Mouse (Mus musculus): ENCODE measurements at regions not wholly inside any gene's neighbourhood (a gene's known extent, or its start where the extent isn't known, plus 50 kb on each side); places are given as distances from the start of the nearest gene placed in this dataset.

DNA sequence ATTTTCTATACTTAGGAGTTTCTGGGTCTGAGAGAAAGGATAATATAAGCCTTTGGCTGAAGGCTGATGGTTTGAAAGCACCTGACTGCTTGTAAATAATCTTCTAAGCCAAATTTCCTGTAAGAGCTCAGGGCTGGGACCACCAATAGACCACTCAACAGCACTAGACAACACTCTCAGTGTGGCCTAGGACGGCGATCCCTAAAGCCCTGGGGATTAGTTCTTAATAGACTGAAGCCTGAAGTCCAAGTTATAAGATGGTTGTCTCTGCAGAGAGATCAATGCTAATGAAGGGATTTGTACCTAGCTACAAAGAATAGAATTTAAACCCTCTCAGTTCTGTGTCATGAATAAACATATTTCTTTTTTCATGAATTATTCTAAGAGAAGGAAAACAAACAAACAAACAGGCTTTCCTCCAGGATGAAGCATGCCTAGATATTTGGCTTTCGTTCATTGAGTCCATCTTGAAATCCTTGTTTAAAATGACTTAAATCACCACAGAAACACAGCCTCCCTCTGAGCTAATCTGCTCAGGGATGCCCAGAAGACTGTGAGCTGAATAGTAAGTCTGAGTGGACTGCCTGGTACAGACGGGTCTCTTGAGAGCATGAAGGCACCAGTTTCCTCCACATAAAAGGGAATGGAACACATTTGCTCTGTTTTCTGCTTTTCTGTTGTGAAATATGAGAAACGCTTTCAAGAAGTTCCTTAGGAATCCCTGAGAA, 892.3 kb downstream of the Gsdmc2 start:
- H3K9me3 ChIP-seq (replicated peaks; ENCODE audit: insufficient read depth, low read length), result no peaks in the 10 kb centered on the region
- H3K4me1 ChIP-seq (ENCODE audit: control insufficient read depth in 1 of 2, insufficient read depth in 2 of 2, low read length in 2 of 2), result no peaks in the 10 kb centered on the region
- H3K79me2 ChIP-seq (ENCODE audit: control insufficient read depth, insufficient read depth, low read length, poor library complexity), result no peaks in the 10 kb centered on the region
- TF ChIP-seq EP300 (IDR thresholded peaks at IDR 0.05; ENCODE audit: low read depth in 1 of 2, low read length in 2 of 2) (no peak), TAL1 (IDR thresholded peaks at IDR 0.05; ENCODE audit: low read length) (no peak), GABPA (IDR thresholded peaks at IDR 0.05; ENCODE audit: low read depth, low read length) (no peak), E2F4 (IDR thresholded peaks at IDR 0.05; ENCODE audit: borderline replicate concordance, low read depth, low read length) (no peak), POLR2A (IDR thresholded peaks at IDR 0.05; ENCODE audit: control insufficient read depth in 1 of 2, insufficient read depth in 1 of 2, low read depth in 1 of 2, low read length in 2 of 2, poor library complexity in 1 of 2) (no peak), GATA1 (IDR thresholded peaks at IDR 0.05; ENCODE audit: low read depth, low read length) (no peak), SMC3 (IDR thresholded peaks at IDR 0.05; ENCODE audit: low read depth, low read length) (no peak), NRF1 (IDR thresholded peaks at IDR 0.05; ENCODE audit: insufficient read depth, low read depth, low read length, poor library complexity, severe bottlenecking) (no peak), BHLHE40 (IDR thresholded peaks at IDR 0.05; ENCODE audit: borderline replicate concordance, low read depth, low read length) (no peak), ELF1 (IDR thresholded peaks at IDR 0.05; ENCODE audit: low read depth, low read length) (no peak), UBTF (IDR thresholded peaks at IDR 0.05; ENCODE audit: borderline replicate concordance, insufficient read depth, low read depth, low read length) (no peak), RCOR1 (IDR thresholded peaks at IDR 0.05; ENCODE audit: low read depth, low read length) (no peak), ZKSCAN1 (IDR thresholded peaks at IDR 0.05; ENCODE audit: low read depth, low read length) (no peak), MXI1 (IDR thresholded peaks at IDR 0.05; ENCODE audit: low read depth, low read length) (no peak), ZMIZ1 (IDR thresholded peaks at IDR 0.05; ENCODE audit: low read depth, low read length) (no peak), MAX (IDR thresholded peaks at IDR 0.05; ENCODE audit: low read length) (no peak), JUND (IDR thresholded peaks at IDR 0.05; ENCODE audit: low read depth, low read length) (no peak)
- H3K4me3 ChIP-seq (ENCODE audit: control insufficient read depth in 1 of 2, insufficient read depth in 1 of 2, low read depth in 2 of 2, low read length in 2 of 2), result no peak overlapping the region
- H3K27me3 ChIP-seq (ENCODE audit: control insufficient read depth in 1 of 2, insufficient read depth in 2 of 2, low read length in 2 of 2), result no peaks in the 10 kb centered on the region
- no peaks in the 10 kb centered on the region for H3K36me3 ChIP-seq (ENCODE audit: control insufficient read depth in 1 of 2, insufficient read depth in 2 of 2, low read length in 2 of 2)
- no peak for DNase-seq (ENCODE audit: low read depth, low spot score)
- no peak overlapping the region for H3K27ac ChIP-seq (ENCODE audit: control insufficient read depth, low read depth, low read length)
- no peak overlapping the region for H3K9ac ChIP-seq (ENCODE audit: control insufficient read depth, low read depth, low read length, poor library complexity, severe bottlenecking)

DNA sequence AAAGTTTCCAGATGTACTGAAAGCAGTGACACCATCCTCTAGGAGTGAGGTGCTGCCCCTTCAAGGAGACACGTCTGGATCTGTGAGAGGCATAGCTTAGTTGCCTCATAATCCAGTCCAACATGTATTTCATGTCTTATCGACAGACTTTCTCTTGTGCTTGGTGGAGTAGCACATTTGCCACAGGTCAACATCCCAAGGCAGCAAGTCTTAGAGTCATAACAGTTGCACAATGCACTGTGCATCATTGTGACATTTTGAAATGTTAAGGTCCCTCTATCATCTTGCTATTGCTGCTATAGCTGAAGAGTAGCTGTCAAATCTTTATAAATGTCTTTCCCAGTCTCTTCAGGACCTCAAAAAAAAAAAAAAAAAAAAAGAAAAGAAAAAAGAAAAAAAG, 905.6 kb downstream of the Gsdmc2 start:
- TF ChIP-seq POLR2A (IDR thresholded peaks at IDR 0.05; ENCODE audit: control insufficient read depth in 1 of 2, insufficient read depth in 1 of 2, low read depth in 1 of 2, low read length in 2 of 2, poor library complexity in 1 of 2), result no peak
- no peak for TF ChIP-seq USF2 (IDR thresholded peaks at IDR 0.05; ENCODE audit: borderline replicate concordance in 1 of 2, insufficient read depth in 1 of 2, low read depth in 1 of 2, low read length in 2 of 2)
- no peak for TF ChIP-seq UBTF (IDR thresholded peaks at IDR 0.05; ENCODE audit: borderline replicate concordance, insufficient read depth, low read depth, low read length)
- no peak for TF ChIP-seq CTCF (IDR thresholded peaks at IDR 0.05 in 2 of 3, conservative IDR thresholded peaks at IDR 0.05 in 1 of 3; ENCODE audit: control insufficient read depth in 1 of 3, insufficient read depth in 1 of 3, low read depth in 2 of 3, low read length in 3 of 3, poor library complexity in 1 of 3, severe bottlenecking in 1 of 3)
- no peak for TF ChIP-seq EP300 (IDR thresholded peaks at IDR 0.05; ENCODE audit: low read depth in 1 of 2, low read length in 2 of 2)
- TF ChIP-seq HCFC1 (IDR thresholded peaks at IDR 0.05; ENCODE audit: low read depth, low read length), result no peak
- no peak for TF ChIP-seq JUND (IDR thresholded peaks at IDR 0.05; ENCODE audit: low read depth, low read length)
- no peak for TF ChIP-seq E2F4 (IDR thresholded peaks at IDR 0.05; ENCODE audit: borderline replicate concordance, low read depth, low read length)
- TF ChIP-seq ZNF384 (IDR thresholded peaks at IDR 0.05; ENCODE audit: low read depth, low read length), result no peak
- TF ChIP-seq ZC3H11A (IDR thresholded peaks at IDR 0.05; ENCODE audit: low read depth, low read length), result no peak
- TF ChIP-seq GABPA (IDR thresholded peaks at IDR 0.05; ENCODE audit: low read depth, low read length), result no peak
- TF ChIP-seq KAT2A (conservative IDR thresholded peaks at IDR 0.05; ENCODE audit: low read depth, low read length), result no peak
- no peak for TF ChIP-seq RAD21 (IDR thresholded peaks at IDR 0.05; ENCODE audit: low read depth, low read length)
- no peak for TF ChIP-seq TCF12 (IDR thresholded peaks at IDR 0.05; ENCODE audit: low read depth, low read length)
- Histone ChIP-seq H3K27me3 (ENCODE audit: control insufficient read depth in 1 of 2, insufficient read depth in 2 of 2, low read length in 2 of 2) (no peaks in the 10 kb centered on the region), H3K4me3 (ENCODE audit: control insufficient read depth in 1 of 2, insufficient read depth in 1 of 2, low read depth in 2 of 2, low read length in 2 of 2) (no peak overlapping the region), H3K27ac (ENCODE audit: control insufficient read depth, low read depth, low read length) (no peak overlapping the region), H3K4me1 (ENCODE audit: control insufficient read depth in 1 of 2, insufficient read depth in 2 of 2, low read length in 2 of 2) (no peaks in the 10 kb centered on the region), H3K36me3 (ENCODE audit: control insufficient read depth in 1 of 2, insufficient read depth in 2 of 2, low read length in 2 of 2) (no peaks in the 10 kb centered on the region), H3K79me2 (ENCODE audit: control insufficient read depth, insufficient read depth, low read length, poor library complexity) (no peaks in the 10 kb centered on the region), H3K9ac (ENCODE audit: control insufficient read depth, low read depth, low read length, poor library complexity, severe bottlenecking) (no peak overlapping the region), H3K9me3 (replicated peaks; ENCODE audit: insufficient read depth, low read length) (no peaks in the 10 kb centered on the region)
- DNase-seq (ENCODE audit: low read depth, low spot score), result no peak
